Mouse (Mus musculus) layer of hippocampus, adult 9-11 months (tissue): ENCODE data around the gene Adgrg5.

ENCODE experiments used
- DNase-seq: peaks from one replicate; pipeline ENCODE4 v3.0.0; 2022

Adgrg5 gene

GRCm38 (mm10) chr8:94973786-94974185, 50.3 kb downstream of the Adgrg5 start:
- DNase-seq = no peak

GRCm38 (mm10) chr8:94974467-94975165, 51.1 kb downstream of the Adgrg5 start, which contains the start of gene Adgrg1:
Gene Adgrg1, plus strand, starts transcription at chr8:94974751.
- no peak for DNase-seq

DNA sequence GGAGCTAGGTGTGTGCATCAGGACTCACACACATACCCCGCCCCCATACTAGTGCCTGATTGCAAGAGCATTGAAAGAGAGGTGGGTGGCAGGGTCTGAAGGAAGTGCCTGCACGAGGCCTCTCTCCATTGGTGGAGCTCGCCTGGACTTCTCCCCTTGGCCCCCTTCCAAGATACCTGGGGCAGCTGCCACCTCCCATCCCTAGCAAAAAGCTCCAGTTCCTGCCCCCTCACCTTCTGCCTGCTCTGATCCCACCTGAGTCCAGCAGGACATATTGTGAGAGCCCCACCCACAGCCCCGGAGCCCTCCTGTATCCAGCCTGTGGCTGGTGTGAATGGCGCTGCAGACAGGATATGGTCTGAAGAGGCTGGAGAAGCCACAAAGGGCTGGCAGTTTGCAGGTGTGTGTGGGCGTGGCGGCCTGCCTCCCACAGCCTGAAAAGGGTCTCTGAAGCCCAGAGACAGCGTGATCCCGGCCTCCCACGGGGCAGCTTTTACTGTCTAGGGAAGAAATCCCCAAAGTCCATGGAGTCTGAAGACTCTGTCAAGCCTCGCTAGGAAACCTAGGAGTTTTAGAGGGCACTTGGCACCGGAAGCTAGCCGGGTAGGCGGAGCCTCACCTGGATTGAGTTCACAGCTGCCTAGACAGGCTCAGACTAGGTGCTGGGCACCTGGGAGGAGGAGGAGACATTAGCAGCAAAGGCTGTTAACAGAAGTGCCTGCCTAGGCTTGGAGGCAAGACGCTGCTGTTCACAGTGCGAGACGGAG, 53.3 kb downstream of the Adgrg5 start:
- DNase-seq = no peak

DNA sequence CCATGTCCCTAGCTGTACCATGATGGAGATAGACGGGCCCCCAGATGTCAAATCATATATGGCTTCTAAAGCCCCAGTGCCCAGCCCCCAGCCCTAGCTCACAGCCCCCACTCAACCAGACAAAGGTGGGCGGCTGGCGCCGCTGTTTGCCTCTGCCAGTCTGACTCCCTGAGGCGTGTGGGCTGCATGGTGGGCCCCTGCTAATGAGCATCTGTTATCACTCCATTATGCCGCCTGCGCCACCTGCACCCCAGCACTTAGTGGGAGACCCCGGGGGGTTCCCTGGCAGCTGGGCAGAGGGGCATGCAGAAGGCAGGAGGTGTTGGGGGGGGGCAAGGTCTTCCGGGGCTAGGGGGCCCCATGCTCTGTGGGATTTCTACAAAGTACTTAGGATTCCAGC, 54.6 kb downstream of the Adgrg5 start:
- DNase-seq = no peak

GRCm38 (mm10) chr8:94978593-94979319, 55.3 kb downstream of the Adgrg5 start:
- no peak for DNase-seq

DNA sequence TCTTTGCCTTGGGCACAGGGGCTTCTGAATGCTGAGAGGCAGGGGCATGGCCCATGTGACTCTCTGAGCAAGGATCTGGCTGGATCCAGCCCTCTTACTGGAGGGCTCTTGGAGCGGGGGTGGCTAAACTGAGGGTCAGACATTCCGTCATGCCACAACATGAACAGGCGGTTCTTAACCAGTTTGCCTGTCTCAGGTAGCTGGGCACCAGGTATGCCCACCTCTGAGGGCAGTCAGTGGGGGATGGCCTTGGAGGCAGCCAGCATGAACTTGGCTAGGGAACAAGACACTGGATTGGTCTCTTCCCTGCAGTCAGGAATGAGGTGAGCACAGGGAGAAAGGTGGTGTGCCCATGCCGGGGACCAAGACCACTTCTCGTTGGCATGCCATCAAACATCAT, 56.7 kb downstream of the Adgrg5 start:
- no peak for DNase-seq

GRCm38 (mm10) chr8:94980976-94981375, 57.5 kb downstream of the Adgrg5 start:
- DNase-seq = no peak

DNA sequence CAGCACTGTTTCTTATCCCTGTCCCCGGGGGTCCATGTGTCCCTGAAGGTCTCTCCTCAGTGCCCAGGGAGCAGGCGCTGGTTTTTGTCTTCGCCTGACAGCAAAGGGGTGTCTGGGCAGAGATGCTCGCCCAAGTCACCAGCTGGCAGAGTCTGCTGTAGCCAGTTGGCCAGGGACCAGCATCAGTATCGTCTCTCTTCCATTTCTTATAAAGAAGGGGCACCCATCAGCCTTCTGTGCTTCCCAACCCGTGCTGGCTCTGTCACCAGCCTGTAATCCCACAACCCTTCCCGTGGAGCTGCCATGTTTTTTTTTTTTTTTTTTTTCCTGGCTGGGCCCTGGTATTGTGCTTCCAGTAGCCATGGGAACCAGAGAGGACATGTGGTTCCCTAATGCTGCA, 58.4 kb downstream of the Adgrg5 start:
- no peak for DNase-seq

- no peak for DNase-seq
Measured at GRCm38 (mm10) chr8:94983146-94983545, 59.7 kb downstream of the Adgrg5 start.

- DNase-seq = peak; percentile 66
Measured at GRCm38 (mm10) chr8:94983881-94984516, 60.5 kb downstream of the Adgrg5 start.

- no peak for DNase-seq
Measured at GRCm38 (mm10) chr8:94985023-94985422, 61.5 kb downstream of the Adgrg5 start.

GRCm38 (mm10) chr8:94986676-94987075, 63.2 kb downstream of the Adgrg5 start:
- DNase-seq = peak; percentile 79

GRCm38 (mm10) chr8:94987553-94987952, 64.1 kb downstream of the Adgrg5 start:
- DNase-seq = no peak

- no peak for DNase-seq
Measured at GRCm38 (mm10) chr8:94988619-94989018, 65.1 kb downstream of the Adgrg5 start.

- no peak for DNase-seq
Measured at GRCm38 (mm10) chr8:94989711-94990110, 66.2 kb downstream of the Adgrg5 start.

- DNase-seq = no peak
Measured at GRCm38 (mm10) chr8:94990598-94991453, 67.3 kb downstream of the Adgrg5 start.

DNA sequence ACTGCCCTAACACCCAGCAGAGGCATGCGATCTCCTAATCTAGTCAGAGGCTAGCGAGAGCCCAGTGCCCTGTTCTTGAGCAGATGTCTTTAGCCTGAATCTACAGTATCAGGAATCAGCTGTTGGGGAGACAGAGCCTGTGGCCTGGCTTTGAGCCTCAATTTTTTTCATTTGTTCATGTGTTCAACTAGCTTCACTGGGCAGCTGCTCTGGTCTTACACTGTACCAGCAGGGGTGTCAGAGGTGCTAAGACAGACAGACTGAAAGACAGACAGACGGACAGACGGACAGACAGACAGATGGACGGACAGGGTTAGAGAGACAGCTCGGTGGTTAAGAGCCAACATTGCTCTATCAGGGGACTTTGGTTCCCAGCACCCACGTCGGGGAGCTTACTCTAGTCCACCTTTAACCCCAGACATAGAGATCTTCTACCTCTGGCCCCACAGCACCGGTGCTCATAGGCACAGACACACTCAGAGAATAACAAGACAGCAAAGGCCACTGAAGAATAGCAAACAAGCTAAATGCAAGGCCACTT, 68.0 kb downstream of the Adgrg5 start:
- no peak for DNase-seq

DNA sequence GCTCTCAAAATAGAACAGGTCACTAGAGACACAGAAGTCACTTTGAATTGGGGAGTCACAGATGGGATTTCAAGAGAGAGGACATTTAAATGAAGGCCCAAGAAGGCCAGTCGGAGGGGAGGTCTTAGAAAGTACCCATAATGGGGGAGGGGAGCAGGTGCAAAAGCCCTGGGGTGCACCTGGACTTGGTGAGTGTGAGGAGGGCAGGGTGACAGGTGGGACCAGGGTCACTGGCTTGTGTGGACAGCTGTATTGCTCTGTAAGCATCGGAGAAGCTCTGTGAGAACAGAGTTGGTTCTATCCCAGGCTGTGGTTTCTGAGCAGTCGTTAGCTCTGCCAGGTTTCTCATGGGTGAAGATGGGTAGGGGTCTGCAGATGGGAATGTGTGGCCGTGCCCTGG, 68.5 kb downstream of the Adgrg5 start:
- no peak for DNase-seq

GRCm38 (mm10) chr8:94992534-94992933, 69.0 kb downstream of the Adgrg5 start:
- peak; percentile 84 for DNase-seq
